Mouse (Mus musculus): ENCODE measurements around the gene Zfp940. TPM values are rescaled to one million over a fixed set of nuclear protein-coding genes. Genes with fewer than 3 reads are reported as not detected.

The Zfp940 gene
- polyA plus RNA-seq, 1 experiment = 0.89 TPM

DNA sequence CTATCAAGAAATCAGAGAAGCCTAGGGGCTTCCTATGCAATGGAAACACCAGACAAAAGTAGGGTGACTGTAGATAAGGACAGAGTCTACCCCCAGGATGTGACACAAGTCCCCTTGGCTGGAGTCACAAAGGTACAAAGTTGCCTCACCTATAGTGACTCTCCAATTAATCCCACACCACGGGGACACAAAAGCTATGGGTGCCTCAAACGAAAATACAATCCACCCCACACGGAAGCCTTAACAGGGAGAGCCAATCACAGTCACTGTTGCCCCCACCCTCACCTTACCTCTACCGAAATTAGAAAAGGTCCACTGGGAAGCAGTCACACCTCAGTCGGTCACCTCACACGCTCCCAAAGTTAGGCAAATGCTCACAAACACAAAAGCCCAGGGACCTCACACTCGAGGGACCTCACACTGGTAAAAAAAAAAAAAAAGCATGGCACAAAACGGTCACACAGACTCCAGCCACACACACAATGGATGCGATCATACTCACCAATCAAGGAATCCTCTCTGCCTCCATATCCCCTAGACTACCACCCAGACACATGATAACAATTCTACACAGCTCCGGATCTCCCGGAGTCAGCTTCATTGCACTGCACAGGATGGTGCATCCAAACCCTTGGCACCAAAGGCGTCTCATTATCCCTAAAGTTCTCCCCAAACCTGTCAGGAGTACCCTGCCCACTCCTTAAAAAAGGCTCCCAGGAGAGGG, 38.2 kb downstream of the Zfp940 start:
- WGBS = 4% methylated on average over 12 of the region's 12 CpGs
- no peak for TF ChIP-seq POLR2A (IDR thresholded peaks at IDR 0.05; ENCODE audit: control insufficient read depth, extremely low read depth, insufficient read depth, low read length, poor library complexity)
- TF ChIP-seq CTCF (IDR thresholded peaks at IDR 0.05; ENCODE audit: borderline replicate concordance, control insufficient read depth, extremely low read depth, insufficient read depth, low read length, poor library complexity) = no peak
- Histone ChIP-seq H3K4me3 (ENCODE audit: control insufficient read depth, insufficient read depth, low read length) (peak overlapping the region; percentile 97), H3K27ac (ENCODE audit: control insufficient read depth, insufficient read depth, low read length) (no peak overlapping the region), H3K36me3 (ENCODE audit: control insufficient read depth, insufficient read depth, low read length) (no peaks in the 10 kb centered on the region), H3K27me3 (ENCODE audit: control insufficient read depth, insufficient read depth, low read length) (no peaks in the 10 kb centered on the region), H3K4me1 (replicated peaks; ENCODE audit: control insufficient read depth, insufficient read depth, low read length) (peaks cover 14% of the 10 kb centered on the region)
- DNase-seq = peak; percentile 13

DNA sequence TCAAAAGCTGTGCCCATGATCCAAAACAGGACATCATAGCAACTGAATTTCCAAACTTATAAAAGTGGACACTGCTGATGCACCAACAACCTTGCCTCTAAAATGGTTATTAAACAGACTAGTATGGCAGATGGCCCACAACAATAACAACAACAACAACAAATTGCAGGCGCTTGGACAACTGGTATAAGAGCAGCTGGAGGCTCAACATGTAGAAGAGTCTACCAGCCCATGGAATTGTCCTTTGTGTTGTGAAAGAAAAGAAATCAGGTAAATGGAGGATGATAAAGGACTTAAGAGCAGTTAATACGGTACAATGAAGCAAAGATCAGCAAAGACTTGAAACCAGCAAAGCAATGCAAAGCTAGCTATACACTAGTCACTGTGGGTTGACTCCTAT, 39.1 kb downstream of the Zfp940 start:
- 94% methylated on average over 2 of the region's 2 CpGs for WGBS
- DNase-seq = no peak
- Histone ChIP-seq H3K36me3 (ENCODE audit: control insufficient read depth, insufficient read depth, low read length) (no peaks in the 10 kb centered on the region), H3K27me3 (ENCODE audit: control insufficient read depth, insufficient read depth, low read length) (no peaks in the 10 kb centered on the region), H3K4me1 (replicated peaks; ENCODE audit: control insufficient read depth, insufficient read depth, low read length) (peaks cover 14% of the 10 kb centered on the region), H3K4me3 (ENCODE audit: control insufficient read depth, insufficient read depth, low read length) (no peak overlapping the region), H3K27ac (ENCODE audit: control insufficient read depth, insufficient read depth, low read length) (no peak overlapping the region)
- no peak for TF ChIP-seq POLR2A (IDR thresholded peaks at IDR 0.05; ENCODE audit: control insufficient read depth, extremely low read depth, insufficient read depth, low read length, poor library complexity)
- no peak for TF ChIP-seq CTCF (IDR thresholded peaks at IDR 0.05; ENCODE audit: borderline replicate concordance, control insufficient read depth, extremely low read depth, insufficient read depth, low read length, poor library complexity)

DNA sequence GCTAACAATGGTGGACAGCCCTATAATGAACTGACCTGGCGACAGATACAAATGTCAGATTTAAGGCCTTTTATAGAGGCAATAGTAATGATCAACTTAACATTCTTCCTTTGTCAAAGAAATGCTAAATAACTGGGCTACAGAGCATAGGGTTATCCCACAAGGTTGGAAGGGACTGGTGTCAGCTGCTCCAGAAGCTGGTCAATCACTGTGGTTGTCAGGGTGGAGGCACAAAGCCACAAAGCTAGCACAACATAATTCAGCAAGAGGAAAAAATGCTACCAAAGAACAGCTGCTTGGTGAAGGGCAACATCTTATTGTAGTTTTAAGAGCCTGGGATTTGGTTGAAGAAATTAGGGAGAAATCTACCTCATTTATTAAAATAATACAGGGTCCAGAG, 41.2 kb downstream of the Zfp940 start:
- H3K4me1 ChIP-seq (replicated peaks; ENCODE audit: control insufficient read depth, insufficient read depth, low read length) = peaks cover 14% of the 10 kb centered on the region
- TF ChIP-seq POLR2A (IDR thresholded peaks at IDR 0.05; ENCODE audit: control insufficient read depth, extremely low read depth, insufficient read depth, low read length, poor library complexity) = no peak
- no peak for TF ChIP-seq CTCF (IDR thresholded peaks at IDR 0.05; ENCODE audit: borderline replicate concordance, control insufficient read depth, extremely low read depth, insufficient read depth, low read length, poor library complexity)
- 90% methylated on average over 1 of the region's 1 CpGs for WGBS
- no peaks in the 10 kb centered on the region for H3K27me3 ChIP-seq (ENCODE audit: control insufficient read depth, insufficient read depth, low read length)
- H3K36me3 ChIP-seq (ENCODE audit: control insufficient read depth, insufficient read depth, low read length) = no peaks in the 10 kb centered on the region
- H3K27ac ChIP-seq (ENCODE audit: control insufficient read depth, insufficient read depth, low read length) = no peak overlapping the region
- no peak for DNase-seq
- H3K4me3 ChIP-seq (ENCODE audit: control insufficient read depth, insufficient read depth, low read length) = no peak overlapping the region

DNA sequence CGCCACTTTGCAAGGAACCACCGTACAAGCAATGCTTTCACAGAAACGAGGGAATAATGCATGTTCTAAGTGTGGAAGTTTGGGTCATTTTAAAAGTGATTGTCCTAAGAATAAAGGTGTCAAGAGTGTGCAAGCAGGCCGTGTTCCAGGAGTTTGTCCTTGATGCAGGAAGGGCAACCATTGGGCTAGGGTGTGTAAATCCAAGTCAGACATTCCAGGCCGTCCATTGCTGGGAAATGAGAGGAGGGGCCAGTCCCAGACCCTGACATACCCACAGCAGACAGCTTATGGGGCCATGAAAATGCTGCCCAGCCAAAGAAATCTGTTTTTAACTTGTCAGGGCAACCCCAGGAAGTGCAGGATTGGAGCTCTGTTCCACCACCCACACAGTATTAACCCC, 46.4 kb downstream of the Zfp940 start:
- DNase-seq = no peak
- Histone ChIP-seq H3K27ac (ENCODE audit: control insufficient read depth, insufficient read depth, low read length) (no peak overlapping the region), H3K36me3 (ENCODE audit: control insufficient read depth, insufficient read depth, low read length) (no peaks in the 10 kb centered on the region), H3K4me1 (replicated peaks; ENCODE audit: control insufficient read depth, insufficient read depth, low read length) (no peaks in the 10 kb centered on the region), H3K4me3 (ENCODE audit: control insufficient read depth, insufficient read depth, low read length) (no peak overlapping the region), H3K27me3 (ENCODE audit: control insufficient read depth, insufficient read depth, low read length) (no peaks in the 10 kb centered on the region)
- no peak for TF ChIP-seq CTCF (IDR thresholded peaks at IDR 0.05; ENCODE audit: borderline replicate concordance, control insufficient read depth, extremely low read depth, insufficient read depth, low read length, poor library complexity)
- no peak for TF ChIP-seq POLR2A (IDR thresholded peaks at IDR 0.05; ENCODE audit: control insufficient read depth, extremely low read depth, insufficient read depth, low read length, poor library complexity)
- WGBS = 91% methylated on average over 5 of the region's 5 CpGs

DNA sequence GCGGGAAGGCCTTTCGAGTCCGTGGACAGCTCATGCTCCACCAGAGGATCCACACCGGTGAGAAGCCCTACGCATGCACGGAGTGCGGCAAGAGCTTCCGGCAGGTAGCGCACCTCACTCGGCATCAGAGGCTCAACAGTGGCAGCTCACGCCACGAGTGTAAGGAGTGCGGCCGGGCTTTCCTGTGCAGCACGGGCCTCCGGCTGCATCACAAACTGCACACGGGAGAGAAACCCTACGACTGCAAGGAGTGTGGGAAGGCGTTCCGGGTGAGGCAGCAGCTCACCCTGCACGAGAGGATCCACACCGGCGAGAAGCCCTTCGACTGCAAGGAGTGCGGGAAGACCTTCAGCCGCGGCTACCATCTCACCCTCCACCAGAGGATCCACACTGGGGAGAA, 60.6 kb downstream of the Zfp940 start:
- WGBS = 70% methylated on average over 27 of the region's 27 CpGs
- Histone ChIP-seq H3K36me3 (ENCODE audit: control insufficient read depth, insufficient read depth, low read length) (no peaks in the 10 kb centered on the region), H3K4me1 (replicated peaks; ENCODE audit: control insufficient read depth, insufficient read depth, low read length) (peaks cover 3% of the 10 kb centered on the region; the same call in 1 of the 2 replicates), H3K27ac (ENCODE audit: control insufficient read depth, insufficient read depth, low read length) (no peak overlapping the region), H3K4me3 (ENCODE audit: control insufficient read depth, insufficient read depth, low read length) (no peak overlapping the region), H3K27me3 (ENCODE audit: control insufficient read depth, insufficient read depth, low read length) (no peaks in the 10 kb centered on the region)
- DNase-seq = no peak
- no peak for TF ChIP-seq POLR2A (IDR thresholded peaks at IDR 0.05; ENCODE audit: control insufficient read depth, extremely low read depth, insufficient read depth, low read length, poor library complexity)
- no peak for TF ChIP-seq CTCF (IDR thresholded peaks at IDR 0.05; ENCODE audit: borderline replicate concordance, control insufficient read depth, extremely low read depth, insufficient read depth, low read length, poor library complexity)

DNA sequence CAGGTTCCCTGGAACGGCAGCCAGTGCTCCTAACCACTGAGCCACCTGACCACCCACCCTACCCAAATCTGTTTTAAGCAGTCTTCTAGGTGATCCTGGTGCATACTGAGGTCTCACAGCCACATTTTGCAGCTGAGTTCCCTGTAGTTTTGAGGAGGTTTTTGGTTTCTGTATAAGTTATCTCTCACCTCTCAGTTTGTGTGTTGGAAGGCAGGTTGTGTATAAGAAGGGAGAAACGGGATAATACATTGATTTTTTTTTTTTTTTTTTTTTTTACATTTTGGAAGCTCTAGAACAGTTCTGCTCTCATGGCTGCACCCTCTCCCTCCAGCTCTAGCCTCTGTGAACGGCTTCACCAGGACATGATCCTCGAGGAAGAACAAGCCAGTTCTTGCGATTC, 67.6 kb downstream of the Zfp940 start:
- no peak for TF ChIP-seq POLR2A (IDR thresholded peaks at IDR 0.05; ENCODE audit: control insufficient read depth, extremely low read depth, insufficient read depth, low read length, poor library complexity)
- TF ChIP-seq CTCF (IDR thresholded peaks at IDR 0.05; ENCODE audit: borderline replicate concordance, control insufficient read depth, extremely low read depth, insufficient read depth, low read length, poor library complexity) = no peak
- Histone ChIP-seq H3K4me1 (replicated peaks; ENCODE audit: control insufficient read depth, insufficient read depth, low read length) (peaks cover 4% of the 10 kb centered on the region), H3K4me3 (ENCODE audit: control insufficient read depth, insufficient read depth, low read length) (no peak overlapping the region), H3K27ac (ENCODE audit: control insufficient read depth, insufficient read depth, low read length) (no peak overlapping the region), H3K36me3 (ENCODE audit: control insufficient read depth, insufficient read depth, low read length) (no peaks in the 10 kb centered on the region), H3K27me3 (ENCODE audit: control insufficient read depth, insufficient read depth, low read length) (no peaks in the 10 kb centered on the region)
- DNase-seq = no peak
- WGBS = 93% methylated on average over 5 of the region's 5 CpGs
